Mouse (Mus musculus) CD8-positive naive resting alpha-beta T cell, adult 2 months (primary cell): ENCODE measurements around the gene H13.

Experiments
- DNase-seq, 2 experiments: peaks; one replicate each; pipeline ENCODE4 v3.0.0; 2022; ENCODE audit warnings: low read depth in 2 of 2, low spot score in 2 of 2

Gene H13

GRCm38 (mm10) chr2:152700725-152701124 lies 31.5 kb downstream of the H13 start:
- DNase-seq: no peak

GRCm38 (mm10) chr2:152703596-152704255 lies 34.5 kb downstream of the H13 start:
- no peak for DNase-seq

- DNase-seq: no peak
Measured at GRCm38 (mm10) chr2:152704256-152704605, 35.0 kb downstream of the H13 start.

DNA sequence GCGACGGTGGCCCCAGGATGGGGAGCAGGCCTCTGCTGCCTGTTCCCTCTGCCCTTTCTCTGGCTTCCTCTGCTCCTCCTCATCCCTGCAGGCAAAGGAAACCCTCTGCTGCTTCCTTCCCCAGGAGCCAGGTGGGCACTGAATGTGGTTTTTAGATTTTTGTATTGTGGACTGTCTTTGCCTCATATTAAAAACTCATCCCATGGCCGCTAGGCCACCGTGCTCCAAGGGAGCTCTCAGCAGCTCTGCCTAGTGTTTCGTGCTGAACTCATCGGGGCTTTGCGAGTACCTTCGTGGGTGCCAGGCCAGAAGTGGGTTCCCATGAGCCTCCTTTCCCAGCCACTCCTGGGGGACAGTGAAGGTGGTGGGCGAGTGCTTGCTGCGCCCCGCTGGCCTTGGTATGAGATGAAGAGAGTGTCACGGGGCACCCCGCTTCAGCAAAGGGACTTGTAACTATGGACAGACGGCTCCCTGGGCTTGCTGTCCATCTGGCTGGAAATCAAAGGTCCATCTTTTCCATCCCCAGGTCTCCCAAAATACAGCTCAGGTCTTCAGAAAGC lies 35.6 kb downstream of the H13 start:
- no peak for DNase-seq

DNA sequence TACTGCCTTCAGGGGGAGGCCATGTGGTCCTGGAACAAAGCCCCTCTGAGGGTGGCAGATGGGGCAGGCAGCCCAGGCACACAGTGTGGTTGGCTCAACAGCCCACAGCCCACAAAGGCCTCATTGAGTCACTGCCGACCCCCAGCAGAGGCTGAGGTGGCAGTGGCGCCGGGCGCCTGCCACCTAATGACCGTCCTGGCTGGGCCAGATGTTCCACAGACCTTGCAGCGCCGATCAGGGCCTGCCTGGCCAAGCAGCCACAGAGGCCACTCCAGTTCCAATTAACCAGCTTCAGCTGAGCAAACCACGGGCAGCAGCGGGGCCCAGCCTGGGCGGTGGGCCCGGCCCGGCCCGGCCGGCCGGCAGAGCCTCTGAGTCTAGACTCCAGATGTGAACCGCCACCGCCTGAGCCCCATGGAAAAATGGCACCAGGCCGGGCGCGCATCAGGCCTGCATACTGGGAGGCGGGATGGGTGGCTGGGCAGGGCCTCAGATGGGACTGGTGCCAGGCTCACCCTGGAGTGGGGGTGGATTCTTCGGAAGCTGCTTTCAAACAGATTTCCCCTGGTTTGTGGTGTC lies 36.8 kb downstream of the H13 start:
- no peak for DNase-seq

DNA sequence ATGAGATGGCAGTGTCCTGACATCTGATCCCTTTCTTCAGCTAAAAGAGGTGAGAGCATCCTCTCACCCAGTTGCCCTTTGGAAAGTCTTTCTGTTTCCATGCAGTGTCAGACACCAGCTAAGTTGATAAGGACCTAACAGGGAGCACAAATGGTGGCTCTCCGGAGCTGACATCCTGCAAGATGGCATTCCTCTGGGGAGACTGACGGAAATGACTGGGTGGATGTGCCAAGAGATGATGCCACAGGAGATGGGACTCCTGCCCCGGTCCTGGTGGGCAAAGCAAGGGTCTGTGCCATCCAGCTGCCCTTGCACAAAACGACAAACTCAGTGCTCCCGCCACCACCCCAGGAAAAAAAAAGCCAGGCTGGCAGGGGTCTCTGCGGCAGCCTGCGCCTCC lies 37.9 kb downstream of the H13 start:
- no peak for DNase-seq

- DNase-seq: no peak
Measured at GRCm38 (mm10) chr2:152707627-152708026, 38.4 kb downstream of the H13 start.

DNA sequence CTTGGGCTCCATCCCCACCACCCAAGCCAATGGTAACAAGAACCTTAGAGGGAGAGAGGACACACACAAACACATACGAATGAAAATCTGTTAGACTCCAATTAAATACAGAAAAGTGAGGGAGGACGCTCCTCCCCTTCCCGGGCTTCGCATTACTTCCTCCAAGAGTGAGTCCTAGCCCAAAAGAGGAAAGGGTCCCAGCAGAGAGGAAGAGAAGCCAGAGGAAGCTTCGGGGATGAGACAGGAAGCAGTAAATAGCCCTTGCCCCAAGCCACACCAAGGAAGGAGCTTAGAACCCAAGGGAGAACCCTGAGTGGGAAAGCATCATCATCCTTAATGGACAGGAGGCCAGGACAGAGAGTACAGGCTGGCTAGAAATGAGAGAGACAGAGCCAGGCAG lies 39.8 kb downstream of the H13 start:
- DNase-seq: no peak

GRCm38 (mm10) chr2:152716241-152716772 lies 47.0 kb downstream of the H13 start:
- no peak for DNase-seq

GRCm38 (mm10) chr2:152717652-152718051 lies 48.4 kb downstream of the H13 start:
- no peak for DNase-seq

- DNase-seq: no peak
Measured at GRCm38 (mm10) chr2:152718076-152718475, 48.8 kb downstream of the H13 start.

- DNase-seq: no peak
Measured at GRCm38 (mm10) chr2:152723651-152724331, 54.5 kb downstream of the H13 start.

- DNase-seq: no peak
Measured at GRCm38 (mm10) chr2:152724332-152724723, 55.1 kb downstream of the H13 start.

DNA sequence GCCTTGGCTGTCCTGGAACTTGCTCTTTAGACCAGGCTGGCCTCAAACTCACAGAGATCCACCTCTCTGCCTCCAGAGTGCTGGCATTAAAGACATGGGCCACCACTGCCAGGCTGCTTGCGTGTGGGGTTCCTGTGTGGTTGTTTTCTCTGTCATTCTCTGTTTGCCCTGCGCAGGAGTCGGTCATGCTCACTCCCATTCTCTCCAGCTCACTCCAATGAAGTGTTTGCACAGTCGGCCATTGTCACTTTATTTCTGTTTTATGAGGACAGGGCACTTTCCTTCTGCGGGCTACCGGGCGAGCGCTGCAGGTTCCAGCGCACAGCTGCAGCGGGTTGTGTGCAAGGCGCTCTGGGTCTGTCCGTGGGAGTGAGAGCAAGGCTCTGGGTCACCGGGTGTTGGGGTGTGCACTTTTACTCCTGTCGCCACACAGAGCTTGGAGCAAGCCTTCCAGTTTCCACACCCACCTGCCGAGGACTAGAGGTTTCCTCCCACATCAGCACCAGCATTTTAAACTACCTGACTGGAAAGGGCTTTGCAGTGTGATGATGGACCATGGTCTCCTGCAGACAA lies 56.0 kb downstream of the H13 start:
- DNase-seq: no peak

DNA sequence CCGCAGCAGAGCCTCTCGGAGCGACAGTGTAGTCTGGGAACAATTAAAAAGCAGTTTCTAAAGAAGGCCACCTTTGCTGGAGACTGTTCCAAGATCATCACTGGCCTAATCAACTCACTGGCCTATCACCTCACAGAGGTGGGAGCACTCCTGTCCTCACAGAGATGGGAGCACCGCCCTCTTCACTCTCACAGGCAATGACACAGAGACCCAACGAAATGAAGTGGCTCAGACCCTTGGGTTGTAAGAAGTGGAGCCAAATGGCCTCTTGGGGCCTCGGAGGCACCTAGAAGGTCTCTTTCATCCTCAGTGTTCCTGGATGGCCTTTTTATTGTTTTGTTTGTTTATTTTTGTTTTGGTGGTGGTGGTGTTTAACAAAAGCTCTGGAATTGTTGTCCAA lies 57.0 kb downstream of the H13 start:
- no peak for DNase-seq

GRCm38 (mm10) chr2:152726751-152727335 lies 57.6 kb downstream of the H13 start:
- no peak for DNase-seq

GRCm38 (mm10) chr2:152727795-152728510 lies 58.7 kb downstream of the H13 start:
- no peak for DNase-seq

GRCm38 (mm10) chr2:152728594-152728993 lies 59.3 kb downstream of the H13 start:
- no peak for DNase-seq

- no peak for DNase-seq
Measured at GRCm38 (mm10) chr2:152729013-152729635, 59.9 kb downstream of the H13 start.

GRCm38 (mm10) chr2:152729636-152730020 lies 60.4 kb downstream of the H13 start:
- no peak for DNase-seq
